Mouse (Mus musculus): ENCODE results near the gene Dctd. TPM values are rescaled to one million over a fixed set of nuclear protein-coding genes. Genes with fewer than 3 reads are reported as not detected.
A peak's percentile ranks its signal among the peaks of the same experiment; 100 is the strongest.

Gene Dctd
- polyA plus RNA-seq (2012; ENCODE audit: insufficient read depth, insufficient read length, missing spikeins), result 1.1 TPM in 1 of 2 replicates, not detected in the other

- H3K4me3 ChIP-seq (ENCODE audit: insufficient read depth, low read depth, low read length), result no peak within 1 kb of the TSS
- no peak within 1 kb of the TSS for H3K27ac ChIP-seq (replicated peaks; ENCODE audit: low read depth, low read length)
- H3K4me1 ChIP-seq (ENCODE audit: control insufficient read depth, insufficient read depth, insufficient read length, low read length), result no peaks in the 10 kb centered on the region
Measured at GRCm38 (mm10) chr8:48098792-48099191, at the start of gene Dctd. TSS of gene Dctd (plus strand) at chr8:48099092.

GRCm38 (mm10) chr8:48053611-48054010, 45.3 kb upstream of the Dctd start:
- Histone ChIP-seq H3K4me1 (ENCODE audit: control insufficient read depth, insufficient read depth, insufficient read length, low read length) (no peaks in the 10 kb centered on the region), H3K27ac (replicated peaks; ENCODE audit: low read depth, low read length) (no peak overlapping the region), H3K4me3 (ENCODE audit: insufficient read depth, low read depth, low read length) (no peak overlapping the region)

GRCm38 (mm10) chr8:48063526-48064072, 35.3 kb upstream of the Dctd start:
- Histone ChIP-seq H3K4me1 (ENCODE audit: control insufficient read depth, insufficient read depth, insufficient read length, low read length) (no peaks in the 10 kb centered on the region), H3K4me3 (ENCODE audit: insufficient read depth, low read depth, low read length) (no peak overlapping the region), H3K27ac (replicated peaks; ENCODE audit: low read depth, low read length) (no peak overlapping the region)

GRCm38 (mm10) chr8:48074149-48074548, 24.7 kb upstream of the Dctd start:
- Histone ChIP-seq H3K27ac (replicated peaks; ENCODE audit: low read depth, low read length) (no peak overlapping the region), H3K4me1 (ENCODE audit: control insufficient read depth, insufficient read depth, insufficient read length, low read length) (no peaks in the 10 kb centered on the region), H3K4me3 (ENCODE audit: insufficient read depth, low read depth, low read length) (no peak overlapping the region)

GRCm38 (mm10) chr8:48082343-48082742, 16.5 kb upstream of the Dctd start:
- Histone ChIP-seq H3K27ac (replicated peaks; ENCODE audit: low read depth, low read length) (no peak overlapping the region), H3K4me1 (ENCODE audit: control insufficient read depth, insufficient read depth, insufficient read length, low read length) (no peaks in the 10 kb centered on the region), H3K4me3 (ENCODE audit: insufficient read depth, low read depth, low read length) (no peak overlapping the region)

- no peaks in the 10 kb centered on the region for H3K4me1 ChIP-seq (ENCODE audit: control insufficient read depth, insufficient read depth, insufficient read length, low read length)
- no peak overlapping the region for H3K4me3 ChIP-seq (ENCODE audit: insufficient read depth, low read depth, low read length)
- no peak overlapping the region for H3K27ac ChIP-seq (replicated peaks; ENCODE audit: low read depth, low read length)
Measured at GRCm38 (mm10) chr8:48090661-48091060, 8.2 kb upstream of the Dctd start.

GRCm38 (mm10) chr8:48095378-48095777, 3.5 kb upstream of the Dctd start:
- Histone ChIP-seq H3K4me3 (ENCODE audit: insufficient read depth, low read depth, low read length) (no peak overlapping the region), H3K4me1 (ENCODE audit: control insufficient read depth, insufficient read depth, insufficient read length, low read length) (no peaks in the 10 kb centered on the region), H3K27ac (replicated peaks; ENCODE audit: low read depth, low read length) (no peak overlapping the region)

GRCm38 (mm10) chr8:48097131-48097794, 1.6 kb upstream of the Dctd start:
- H3K4me1 ChIP-seq (ENCODE audit: control insufficient read depth, insufficient read depth, insufficient read length, low read length), result no peaks in the 10 kb centered on the region
- no peak overlapping the region for H3K4me3 ChIP-seq (ENCODE audit: insufficient read depth, low read depth, low read length)
- no peak overlapping the region for H3K27ac ChIP-seq (replicated peaks; ENCODE audit: low read depth, low read length)

- no peaks in the 10 kb centered on the region for H3K4me1 ChIP-seq (ENCODE audit: control insufficient read depth, insufficient read depth, insufficient read length, low read length)
- H3K27ac ChIP-seq (replicated peaks; ENCODE audit: low read depth, low read length), result no peak overlapping the region
- no peak overlapping the region for H3K4me3 ChIP-seq (ENCODE audit: insufficient read depth, low read depth, low read length)
Measured at GRCm38 (mm10) chr8:48098081-48098639, 732 bp upstream of the Dctd start.

GRCm38 (mm10) chr8:48100100-48100787, 1.4 kb downstream of the Dctd start:
- Histone ChIP-seq H3K4me3 (ENCODE audit: insufficient read depth, low read depth, low read length) (no peak overlapping the region), H3K27ac (replicated peaks; ENCODE audit: low read depth, low read length) (no peak overlapping the region), H3K4me1 (ENCODE audit: control insufficient read depth, insufficient read depth, insufficient read length, low read length) (no peaks in the 10 kb centered on the region)

- Histone ChIP-seq H3K4me1 (ENCODE audit: control insufficient read depth, insufficient read depth, insufficient read length, low read length) (no peaks in the 10 kb centered on the region; the same call in 1 of the 2 replicates), H3K4me3 (ENCODE audit: insufficient read depth, low read depth, low read length) (peak overlapping the region; percentile 85), H3K27ac (replicated peaks; ENCODE audit: low read depth, low read length) (no peak overlapping the region)
Measured at GRCm38 (mm10) chr8:48109373-48109855, 10.5 kb downstream of the Dctd start.

- Histone ChIP-seq H3K27ac (replicated peaks; ENCODE audit: low read depth, low read length) (no peak overlapping the region), H3K4me1 (ENCODE audit: control insufficient read depth, insufficient read depth, insufficient read length, low read length) (no peaks in the 10 kb centered on the region; the same call in 1 of the 2 replicates), H3K4me3 (ENCODE audit: insufficient read depth, low read depth, low read length) (peak overlapping the region; percentile 85)
Measured at GRCm38 (mm10) chr8:48109856-48110780, 11.2 kb downstream of the Dctd start.

GRCm38 (mm10) chr8:48114591-48114990, 15.7 kb downstream of the Dctd start:
- Histone ChIP-seq H3K4me3 (ENCODE audit: insufficient read depth, low read depth, low read length) (no peak overlapping the region), H3K4me1 (ENCODE audit: control insufficient read depth, insufficient read depth, insufficient read length, low read length) (0 out of 2 replicates have a peak, but pooled peaks cover 2% of the 10 kb centered on the region), H3K27ac (replicated peaks; ENCODE audit: low read depth, low read length) (no peak overlapping the region)

- H3K4me1 ChIP-seq (ENCODE audit: control insufficient read depth, insufficient read depth, insufficient read length, low read length), result no peaks in the 10 kb centered on the region
- H3K27ac ChIP-seq (replicated peaks; ENCODE audit: low read depth, low read length), result no peak overlapping the region
- no peak overlapping the region for H3K4me3 ChIP-seq (ENCODE audit: insufficient read depth, low read depth, low read length)
Measured at GRCm38 (mm10) chr8:48122991-48123390, 24.1 kb downstream of the Dctd start.

Data from brown adipose tissue, adult 24 weeks (tissue).